Mouse (Mus musculus): ENCODE measurements around the gene Sesn1. TPM values are rescaled to one million over a fixed set of nuclear protein-coding genes. Genes with fewer than 3 reads are reported as not detected.
"Not testable (repeated sequence)": the region's sequence is repeated elsewhere in the genome, so short reads cannot be mapped to it uniquely, and the experiment has no call there.

Gene Sesn1
- total RNA-seq (2021), result 100 to 1,000 TPM; 118 to 224 TPM

GRCm38 (mm10) chr10:41809771-41810563 is at the start of gene Sesn1, which contains the start of gene Cep57l1:
Gene Sesn1 (plus strand): TSS chr10:41809935.
Gene Cep57l1 (minus strand): TSS chr10:41809871.
- DNase-seq, result peak; percentile 91 to 95
- intact Hi-C loops (cut with DNase I), result loop anchor here (1.0 to 10.0 kb wide), 6 partner anchors 291 to 952 kb away; partner anchors contain the start of genes Ak9, Cd164, Fig4 and Foxo3

- intact Hi-C loops (cut with DNase I), result no loop called here
- no peak for DNase-seq
Measured at GRCm38 (mm10) chr10:41760866-41761265, 48.9 kb upstream of the Sesn1 start.

GRCm38 (mm10) chr10:41763741-41764385 is 45.9 kb upstream of the Sesn1 start:
- DNase-seq, result no peak
- intact Hi-C loops (cut with DNase I), result no loop called here

GRCm38 (mm10) chr10:41765586-41765985 is 44.1 kb upstream of the Sesn1 start:
- DNase-seq, result no peak
- intact Hi-C loops (cut with DNase I), result no loop called here

- intact Hi-C loops (cut with DNase I), result no loop called here
- DNase-seq, result no peak
Measured at GRCm38 (mm10) chr10:41766280-41766679, 43.5 kb upstream of the Sesn1 start.

- no peak for DNase-seq
- intact Hi-C loops (cut with DNase I), result no loop called here
Measured at GRCm38 (mm10) chr10:41767254-41767653, 42.5 kb upstream of the Sesn1 start.

GRCm38 (mm10) chr10:41792375-41792774 is 17.4 kb upstream of the Sesn1 start:
- no peak for DNase-seq
- intact Hi-C loops (cut with DNase I), result no loop called here

- DNase-seq, result no peak
- intact Hi-C loops (cut with DNase I), result no loop called here
Measured at GRCm38 (mm10) chr10:41797253-41797652, 12.5 kb upstream of the Sesn1 start.

GRCm38 (mm10) chr10:41803467-41803866 is 6.3 kb upstream of the Sesn1 start:
- intact Hi-C loops (cut with DNase I), result no loop called here
- DNase-seq, result no peak

GRCm38 (mm10) chr10:41804711-41805110 is 5.0 kb upstream of the Sesn1 start:
- DNase-seq, result no peak
- intact Hi-C loops (cut with DNase I), result loop anchor here (5.0 kb wide), 1 partner anchor 502 kb away; the partner anchor contains the start of genes Ak9 and Fig4

GRCm38 (mm10) chr10:41805729-41806355 is 3.9 kb upstream of the Sesn1 start:
- intact Hi-C loops (cut with DNase I), result loop anchor here (5.0 kb wide), 1 partner anchor 504 kb away; the partner anchor contains the start of genes Ak9 and Fig4
- no peak for DNase-seq

- DNase-seq, result peak in 1 of 2 experiments; percentile 84
- intact Hi-C loops (cut with DNase I), result loop anchor here (1.0 to 5.0 kb wide), 2 partner anchors 290 to 507 kb away; partner anchors contain the start of genes Ak9, Cd164 and Fig4
Measured at GRCm38 (mm10) chr10:41809080-41809770, 510 bp upstream of the Sesn1 start.

- DNase-seq, result no peak
- intact Hi-C loops (cut with DNase I), result loop anchor here (5.0 to 10.0 kb wide), 4 partner anchors 466 to 951 kb away; partner anchors contain the start of genes Foxo3 and Sec63
Measured at GRCm38 (mm10) chr10:41810564-41811455, 1.1 kb downstream of the Sesn1 start.

GRCm38 (mm10) chr10:41812566-41812965 is 2.8 kb downstream of the Sesn1 start:
- DNase-seq, result no peak
- intact Hi-C loops (cut with DNase I), result loop anchor here (5.0 to 10.0 kb wide), 4 partner anchors 465 to 950 kb away; partner anchors contain the start of genes Foxo3 and Sec63

- no peak for DNase-seq
- intact Hi-C loops (cut with DNase I), result loop anchor here (5.0 to 10.0 kb wide), 4 partner anchors 463 to 948 kb away; partner anchors contain the start of genes Foxo3 and Sec63
Measured at GRCm38 (mm10) chr10:41814305-41814853, 4.6 kb downstream of the Sesn1 start.

GRCm38 (mm10) chr10:41816516-41816915 is 6.8 kb downstream of the Sesn1 start:
- intact Hi-C loops (cut with DNase I), result loop anchor here (10.0 kb wide), 2 partner anchors 668 to 858 kb away; no protein-coding TSS in a partner anchor

GRCm38 (mm10) chr10:41818036-41818732 is 8.4 kb downstream of the Sesn1 start:
- no peak for DNase-seq
- intact Hi-C loops (cut with DNase I), result loop anchor here (10.0 kb wide), 2 partner anchors 667 to 857 kb away; no protein-coding TSS in a partner anchor

More at GRCm38 (mm10) chr10:41816516-41816915, 6.8 kb downstream of the Sesn1 start:
- no peak for DNase-seq

- intact Hi-C loops (cut with DNase I), result loop anchor here (10.0 kb wide), 2 partner anchors 666 to 856 kb away; no protein-coding TSS in a partner anchor
- not testable (repeated sequence) for DNase-seq
Measured at GRCm38 (mm10) chr10:41818733-41819070, 9.0 kb downstream of the Sesn1 start.
